Mouse (Mus musculus) inflammation-experienced regulatory T-cells, adult 16 weeks (primary cell): ENCODE measurements around the gene Sh2d3c. TPM values are rescaled to one million over a fixed set of nuclear protein-coding genes. Genes with fewer than 3 reads are reported as not detected.

Source experiments
- polyA plus RNA-seq: library from polyadenylated mRNA; unstranded; fragments of 100-300 nt; shearing (Covaris generic); gene quantifications from one replicate; pipeline ENCODE4 v1.2.1, GENCODE M21; 2017

The Sh2d3c gene
- polyA plus RNA-seq = 135 TPM

DNA sequence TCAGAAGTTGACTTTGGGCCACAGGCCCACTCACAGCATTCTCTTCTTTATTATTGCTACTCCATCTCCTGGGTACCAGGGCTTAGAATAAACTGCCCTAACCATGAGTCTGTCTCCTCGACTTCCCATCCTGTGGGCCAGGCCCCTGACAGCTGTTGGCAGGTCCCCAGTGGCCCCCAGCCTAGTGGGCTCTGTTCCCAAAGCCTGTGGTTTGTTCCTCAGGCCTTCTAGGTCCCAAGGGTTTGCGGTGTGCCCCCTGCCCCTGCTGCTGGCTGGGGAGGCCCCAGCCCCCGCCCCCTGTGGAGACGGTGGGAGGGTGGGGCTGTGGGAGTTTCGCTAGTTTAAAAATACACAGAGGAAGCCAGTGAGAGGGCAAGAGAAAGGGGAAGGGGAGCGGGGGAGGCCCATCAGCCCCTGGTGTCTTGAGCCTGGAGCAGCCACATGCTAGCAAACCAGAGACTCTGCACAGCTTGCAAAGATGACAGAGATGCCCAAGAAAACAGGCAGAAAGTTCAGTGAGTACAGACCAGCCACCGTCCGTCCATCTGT lies at the start of gene Sh2d3c:
Sh2d3c (plus strand) TSS at position 375 of the 549 bp plus-strand sequence.

DNA sequence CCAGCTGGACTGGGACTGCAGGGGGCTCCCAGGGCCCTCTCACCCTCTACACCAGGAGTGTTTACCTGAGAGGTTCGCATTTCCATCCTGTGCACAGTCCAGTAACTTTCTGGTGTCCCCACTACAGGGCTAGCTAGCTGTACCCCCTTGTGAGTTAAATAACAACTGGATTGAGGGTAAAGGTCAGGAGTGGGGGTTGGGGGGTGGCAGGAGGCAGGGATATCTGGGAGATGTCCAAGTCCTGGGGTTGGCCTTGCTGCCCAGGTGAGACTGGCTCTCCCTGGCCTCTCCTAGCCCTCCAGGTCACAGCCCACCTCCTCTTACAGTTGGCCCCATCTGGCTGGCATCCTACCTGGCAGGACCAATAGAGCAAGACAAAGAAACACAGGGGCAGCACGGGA lies 16.8 kb upstream of the Sh2d3c start, which contains the start of gene Fpgs:
Fpgs (minus strand) TSS at position 125 of the 401 bp plus-strand sequence.

DNA sequence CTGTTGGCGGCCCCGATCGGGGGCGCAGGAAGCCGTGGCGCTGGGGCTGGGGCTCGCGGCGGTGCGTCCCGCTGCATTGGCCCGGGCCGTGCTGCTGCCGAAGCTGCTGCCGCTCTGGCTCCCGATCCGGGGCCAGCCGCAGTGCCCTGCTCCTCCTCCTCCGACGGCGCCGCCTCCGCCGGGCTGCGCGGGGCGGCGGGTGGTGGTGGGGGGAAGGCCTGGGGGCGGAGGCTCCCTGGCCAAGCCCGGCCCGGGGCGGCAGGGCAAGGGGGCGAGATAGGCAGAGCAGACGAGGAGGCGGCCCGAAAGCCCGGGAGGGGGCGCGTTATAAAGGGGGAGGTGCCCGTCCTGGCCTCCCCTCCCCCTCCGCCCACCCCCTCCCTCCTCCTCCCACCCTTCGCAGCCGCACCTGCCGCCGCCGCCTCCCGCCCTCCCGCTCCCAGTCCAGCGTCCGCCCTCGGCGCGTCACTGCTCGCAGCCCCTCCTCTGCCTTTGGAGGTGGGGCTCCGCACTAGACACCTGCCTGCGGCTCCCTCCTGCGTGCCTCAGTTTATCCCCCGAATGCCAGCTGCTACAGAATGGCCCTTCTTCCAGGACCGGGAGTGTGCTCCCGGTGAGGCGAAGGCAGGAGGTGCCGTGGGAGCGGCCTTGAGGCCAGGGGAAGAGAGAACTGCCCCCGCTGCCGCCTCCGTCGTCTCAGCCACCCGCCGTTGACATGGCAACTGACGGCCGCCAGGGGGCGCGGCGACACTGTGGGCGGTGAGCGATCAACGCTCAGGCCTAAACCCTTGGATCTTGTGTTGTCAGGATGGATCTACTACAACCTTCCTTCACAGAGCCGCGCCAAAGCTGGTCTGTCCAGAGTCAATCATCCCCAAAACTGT lies 7.7 kb upstream of the Sh2d3c start, which contains the start of gene Cdk9:
Cdk9 (minus strand) TSS at position 143 of the 884 bp plus-strand sequence.

DNA sequence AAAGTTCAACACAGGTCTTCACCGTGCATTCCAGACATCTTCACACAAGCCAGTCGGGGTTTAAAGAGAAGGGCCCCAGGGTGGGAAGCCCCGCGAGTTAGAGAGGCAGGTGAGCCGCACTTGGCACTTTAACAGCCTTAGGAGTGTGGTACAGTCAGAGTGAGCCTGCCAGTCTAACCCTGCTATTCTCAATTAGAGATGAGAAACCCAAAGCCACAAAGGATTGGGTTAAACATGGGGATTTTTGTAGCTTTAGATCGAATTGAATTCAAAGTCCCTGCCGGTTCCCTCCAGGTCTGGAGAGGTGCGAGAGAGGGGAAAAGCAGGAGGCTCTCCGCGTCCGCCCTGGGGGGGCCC lies 20.0 kb downstream of the Sh2d3c start, which contains the start of gene 6330409D20Rik:
6330409D20Rik (minus strand) TSS at position 101 of the 357 bp plus-strand sequence.

DNA sequence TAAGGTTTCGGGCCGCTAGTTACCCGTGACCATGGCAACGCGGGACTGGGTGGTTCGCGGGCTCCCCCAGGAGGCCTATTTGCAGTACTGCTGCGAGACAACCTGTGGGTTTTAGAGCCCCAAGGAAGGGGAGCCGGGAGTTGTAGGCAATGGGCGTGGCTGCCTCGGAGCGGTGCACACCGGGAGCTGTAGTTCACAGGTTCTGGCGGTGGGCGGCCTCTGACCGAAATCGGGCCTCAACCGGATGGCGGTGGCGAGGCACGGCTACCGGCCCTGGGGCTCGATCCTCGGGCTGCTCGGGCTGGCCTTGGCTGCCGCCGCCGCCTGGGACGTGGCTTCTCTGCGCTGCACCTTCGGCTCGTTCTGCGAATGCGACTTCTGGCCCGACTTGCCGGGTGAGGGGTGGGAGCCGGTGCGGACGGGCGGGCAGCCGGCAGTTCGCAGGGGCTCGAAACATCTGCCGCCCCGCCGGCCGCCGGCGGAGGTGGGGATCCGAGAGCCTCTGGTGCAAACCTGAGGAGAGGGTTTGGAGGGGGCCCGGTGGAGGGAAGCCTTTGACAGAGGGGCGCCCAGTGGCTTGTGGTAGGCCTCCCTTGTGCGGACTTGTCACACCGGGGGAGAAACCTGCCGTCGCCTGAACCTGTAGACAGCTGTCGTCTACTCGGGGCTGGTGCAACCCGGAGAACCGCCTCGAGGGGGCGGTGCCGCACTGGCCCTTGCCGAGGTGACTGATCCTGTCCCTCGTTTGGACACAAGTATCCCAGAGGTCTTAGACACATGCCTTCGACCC lies 36.4 kb downstream of the Sh2d3c start, which contains the start of gene Tor2a:
Tor2a (plus strand) TSS at position 179 of the 790 bp plus-strand sequence.

DNA sequence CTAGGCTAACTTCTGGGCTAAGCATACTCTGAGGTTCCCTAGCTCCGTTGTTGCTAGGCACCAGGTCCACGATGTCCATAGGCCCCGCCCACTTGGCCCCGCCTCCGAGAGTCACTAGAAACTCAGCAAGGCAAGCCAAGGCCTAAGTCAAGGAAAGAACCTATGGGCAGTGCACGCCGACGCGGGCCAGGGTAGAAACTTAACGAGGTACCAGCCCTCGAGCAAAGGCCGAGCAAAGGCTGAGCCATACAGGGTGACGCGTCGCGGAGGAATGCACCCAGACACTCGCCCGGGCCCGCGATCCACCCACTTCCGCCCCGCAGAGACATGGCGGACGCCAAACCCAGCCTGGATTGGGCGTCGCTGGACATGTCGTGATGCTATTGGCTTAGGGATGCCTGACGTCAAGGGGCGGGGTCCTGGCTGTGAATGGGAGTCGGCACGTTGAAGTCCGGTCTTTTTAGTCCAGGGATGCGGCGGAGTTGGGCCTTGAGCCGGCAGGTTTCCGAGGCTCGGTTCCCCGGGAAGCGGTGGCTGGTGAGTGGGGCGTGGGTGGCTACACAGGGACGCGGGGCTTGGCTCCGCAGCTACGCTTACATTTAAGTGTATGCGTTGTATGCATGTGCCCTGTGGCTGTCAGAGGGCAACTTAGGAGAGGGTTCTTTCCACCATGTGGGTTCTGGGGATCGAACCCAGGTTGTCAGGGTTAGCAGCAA lies 54.7 kb downstream of the Sh2d3c start, which contains the start of the genes Ttc16 and Ptrh1:
Ttc16 (minus strand) TSS at position 275 of the 716 bp plus-strand sequence.
Ptrh1 (plus strand) TSS at position 428 of the 716 bp plus-strand sequence.

DNA sequence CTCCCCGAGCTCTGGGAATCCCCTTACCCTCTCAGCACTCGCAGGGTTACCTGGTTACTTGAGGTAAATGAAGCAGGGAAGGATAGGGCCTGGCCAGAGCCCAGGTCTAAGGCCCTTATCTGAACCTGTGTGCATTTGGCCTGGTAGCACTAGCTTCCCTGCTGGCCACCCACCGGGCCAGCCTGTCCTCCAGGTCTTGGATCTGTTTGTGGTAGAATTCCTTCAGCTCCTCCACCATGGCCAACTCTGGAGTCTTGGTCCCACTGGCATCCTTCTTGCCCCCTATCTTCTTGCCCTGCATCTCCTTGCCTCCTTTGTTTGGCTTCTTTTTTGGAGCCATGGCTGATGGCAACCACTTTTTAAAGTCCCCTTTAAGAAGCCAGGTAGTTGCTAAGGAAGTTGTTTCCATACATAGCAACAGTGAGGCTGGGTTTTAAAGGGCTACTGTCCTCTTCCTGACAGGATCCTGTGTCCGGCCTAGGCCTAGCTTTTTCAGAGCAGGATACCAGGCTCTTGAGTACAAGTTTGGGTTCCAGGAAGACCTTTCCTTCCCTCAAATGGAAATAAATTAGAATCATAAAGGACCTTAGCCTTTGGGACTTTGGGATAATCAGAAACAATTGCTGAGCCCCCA lies 63.3 kb downstream of the Sh2d3c start, which contains the start of gene Cfap157:
Cfap157 (minus strand) TSS at position 381 of the 634 bp plus-strand sequence.

Other genes starting within 250 kb of the Sh2d3c start
- 72.8 TPM for gene Fam102a, start 185.7 kb upstream of the Sh2d3c start, polyA plus RNA-seq
- 148 TPM for gene Dpm2, start 150.2 kb upstream of the Sh2d3c start, polyA plus RNA-seq
- gene Pip5kl1, start 146.3 kb upstream of the Sh2d3c start, polyA plus RNA-seq = not detected
- gene 9430097D07Rik, start 145.4 kb upstream of the Sh2d3c start, polyA plus RNA-seq = not detected
- gene St6galnac4, start 134.0 kb upstream of the Sh2d3c start, polyA plus RNA-seq = 62.6 TPM
- gene St6galnac6, start 121.3 kb upstream of the Sh2d3c start, polyA plus RNA-seq = 6.3 TPM
- not detected for gene Ak1, start 99.3 kb upstream of the Sh2d3c start, polyA plus RNA-seq
- 0.41 TPM for gene Eng, start 74.5 kb upstream of the Sh2d3c start, polyA plus RNA-seq
- gene Fpgs, start 16.9 kb upstream of the Sh2d3c start, polyA plus RNA-seq = 24.0 TPM
- 45.1 TPM for gene Cdk9, start 8.0 kb upstream of the Sh2d3c start, polyA plus RNA-seq
- 1.0 TPM for gene 6330409D20Rik, start 20.0 kb downstream of the Sh2d3c start, polyA plus RNA-seq
- gene Tor2a, start 36.2 kb downstream of the Sh2d3c start, polyA plus RNA-seq = 85.3 TPM
- gene Ttc16, start 54.6 kb downstream of the Sh2d3c start, polyA plus RNA-seq = 1.7 TPM
- 6.9 TPM for gene Ptrh1, start 54.7 kb downstream of the Sh2d3c start, polyA plus RNA-seq
- not detected for gene Cfap157, start 63.4 kb downstream of the Sh2d3c start, polyA plus RNA-seq
- 6.1 TPM for gene Stxbp1, start 126.2 kb downstream of the Sh2d3c start, polyA plus RNA-seq
- 1.3 TPM for gene Fam129b, start 155.1 kb downstream of the Sh2d3c start, polyA plus RNA-seq
- gene Rpl12, start 240.5 kb downstream of the Sh2d3c start, polyA plus RNA-seq = 37.4 TPM
- 9.8 TPM for gene Lrsam1, start 240.6 kb downstream of the Sh2d3c start, polyA plus RNA-seq